Mouse (Mus musculus) adipocyte (in vitro differentiated cells): ENCODE measurements at regions not wholly inside any gene's neighbourhood (a gene's known extent, or its start where the extent isn't known, plus 50 kb on each side); places are given as distances from the start of the nearest gene placed in this dataset.
"Not testable (repeated sequence)": the region's sequence is repeated elsewhere in the genome, so short reads cannot be mapped to it uniquely, and the experiment has no call there.

Experiments used
- DNase-seq: peaks from one replicate; pipeline ENCODE4 v3.0.0-alpha.2; 2016; ENCODE audit warnings: low spot score

DNA sequence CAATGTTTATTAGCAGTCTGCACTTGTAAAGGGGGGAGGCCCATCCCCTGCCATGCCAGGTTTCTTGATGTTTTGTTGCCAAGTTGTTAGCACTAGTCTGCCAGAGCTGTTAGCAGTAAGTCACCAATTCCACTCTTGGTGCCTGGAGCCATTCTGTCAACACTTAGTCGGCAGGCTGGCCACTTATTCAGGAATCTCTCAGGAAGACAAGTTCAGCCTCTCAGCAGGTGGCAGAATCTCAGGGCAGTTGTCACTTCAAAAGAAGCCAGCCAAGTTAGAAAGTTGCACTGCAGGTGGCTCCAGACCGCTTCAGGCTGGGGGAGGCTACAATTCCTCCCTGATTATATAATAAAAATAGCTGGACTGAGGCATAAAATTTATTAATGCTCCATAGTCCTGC is 424.2 kb downstream of the Cdh10 start:
- not testable (repeated sequence) for DNase-seq

- no peak for DNase-seq
Measured at GRCm38 (mm10) chr15:19247489-19247888, 428.7 kb downstream of the Cdh10 start.

- no peak for DNase-seq
Measured at GRCm38 (mm10) chr15:19275968-19276826, 457.4 kb downstream of the Cdh10 start.

GRCm38 (mm10) chr15:19316380-19316779 is 497.6 kb downstream of the Cdh10 start:
- no peak for DNase-seq

- no peak for DNase-seq
Measured at GRCm38 (mm10) chr15:19356322-19356721, 537.6 kb downstream of the Cdh10 start.

DNA sequence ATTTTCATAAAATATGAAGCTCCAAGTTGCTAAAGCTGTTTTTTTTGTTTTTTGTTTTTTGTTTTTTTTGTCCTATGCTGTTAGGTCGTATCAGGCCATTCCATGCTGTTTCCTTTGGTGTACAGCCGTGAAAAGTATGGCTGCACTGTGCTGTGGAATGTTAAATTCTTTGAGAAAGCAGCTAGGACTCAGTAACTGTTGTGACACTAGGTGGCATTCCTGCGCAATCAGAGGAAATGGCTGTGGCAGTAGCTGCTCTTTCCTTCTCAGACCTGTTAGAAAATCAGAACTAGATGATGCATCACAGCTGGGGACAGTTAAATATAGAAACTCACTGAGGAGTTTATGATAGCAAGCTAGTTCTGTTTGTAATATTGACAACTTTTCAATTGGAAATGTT is 541.9 kb downstream of the Cdh10 start:
- DNase-seq: peak; percentile 3

DNA sequence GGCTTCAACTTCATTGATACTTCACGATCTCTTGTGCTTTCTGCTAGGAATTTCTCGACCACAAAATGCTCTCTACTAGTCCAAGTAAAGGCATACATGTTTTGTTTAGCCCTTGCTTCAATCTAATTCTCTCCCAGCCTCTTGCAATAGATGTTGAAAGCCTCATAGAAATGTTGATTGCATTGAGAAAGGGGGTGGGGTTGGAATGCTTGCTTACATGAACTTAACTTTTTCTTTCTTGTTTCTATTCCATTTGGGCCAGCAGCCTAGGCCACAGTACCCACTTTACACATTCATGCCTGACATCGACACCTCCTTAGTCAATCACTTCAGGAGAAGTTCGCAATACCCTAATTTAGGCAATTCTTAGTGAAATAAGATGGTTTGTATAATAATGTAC is 571.2 kb downstream of the Cdh10 start:
- DNase-seq: no peak

DNA sequence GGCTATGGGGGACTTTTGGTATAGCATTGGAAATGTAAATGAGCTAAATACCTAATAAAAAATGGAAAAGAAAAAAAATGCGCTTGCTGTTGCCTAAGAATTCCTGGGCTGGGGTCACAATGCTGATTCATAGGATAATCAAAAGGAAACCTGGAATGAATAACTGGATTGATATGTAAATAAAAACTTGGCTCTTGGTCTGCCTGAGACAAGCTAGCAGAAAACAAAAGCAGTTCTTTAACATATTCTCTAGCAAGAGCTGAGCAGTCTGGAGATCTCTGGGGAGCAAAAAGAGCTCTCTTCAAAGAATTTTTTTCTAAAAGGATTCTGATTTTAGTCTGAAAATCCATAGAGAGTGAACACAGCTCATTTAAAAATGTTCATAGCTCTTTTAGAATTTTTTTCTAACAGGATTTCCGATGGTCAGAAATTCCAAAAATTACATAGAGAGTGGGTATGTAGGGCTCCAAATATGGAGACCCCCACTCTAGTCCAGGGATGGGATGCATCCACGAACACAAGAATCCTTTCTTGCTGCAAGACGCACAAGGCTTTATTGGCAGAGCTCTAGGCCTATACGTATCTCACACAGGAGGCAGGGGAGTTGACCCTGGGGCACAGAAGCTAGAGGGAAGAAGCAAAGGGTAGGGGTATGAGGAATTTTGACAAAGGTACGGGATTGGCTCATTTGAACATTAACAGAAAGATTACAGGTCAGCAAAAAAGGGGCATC is 572.7 kb downstream of the Cdh10 start:
- DNase-seq: no peak

DNA sequence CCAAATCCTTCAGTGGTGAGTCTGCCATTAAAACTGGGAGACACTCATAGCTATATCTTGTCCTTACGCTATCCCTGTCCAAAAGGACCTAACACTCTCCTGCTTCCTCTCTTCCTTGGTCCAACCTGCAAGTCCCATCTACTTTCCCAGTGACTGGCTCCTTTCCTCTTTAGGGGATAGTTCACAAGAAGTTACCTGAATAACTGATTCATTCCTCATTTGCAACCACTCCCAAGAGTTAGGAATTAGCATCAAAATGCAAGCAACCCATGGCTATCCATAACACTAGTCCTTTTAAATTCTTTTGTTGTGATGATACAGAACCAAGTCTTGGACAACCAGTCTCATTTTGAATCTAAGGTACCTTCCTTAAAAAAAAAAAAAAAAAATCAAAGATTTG is 576.9 kb downstream of the Cdh10 start:
- no peak for DNase-seq
